Mouse (Mus musculus) monocyte, adult 5-6 weeks (primary cell): Measurements from ENCODE around the gene Ptdss2. TPM values are rescaled to one million over a fixed set of nuclear protein-coding genes. Genes with fewer than 3 reads are reported as not detected.

Source experiments
- ATAC-seq: fragments of 153-309, 156-312 bp; replicated peaks from 2 replicates; pipeline ENCODE4 v1.8.0; 2017; ENCODE audit warnings: mild to moderate bottlenecking; ENCODE audit not compliant: low TSS enrichment, insufficient number of reproducible peaks, severe bottlenecking, poor library complexity, low FRiP score
- total RNA-seq: library from RNA; stranded (forward); fragments of 200-1000, 200-491, 200-594 nt; gene quantifications from 3 replicates; pipeline ENCODE4 v1.2.3, GENCODE M21; 2017

The Ptdss2 gene
- total RNA-seq, 1 experiment from 2014 or later: 6.9 TPM

GRCm38 (mm10) chr7:141195754-141196153 lies 73.6 kb downstream of the Ptdss2 start:
- no peak for ATAC-seq

DNA sequence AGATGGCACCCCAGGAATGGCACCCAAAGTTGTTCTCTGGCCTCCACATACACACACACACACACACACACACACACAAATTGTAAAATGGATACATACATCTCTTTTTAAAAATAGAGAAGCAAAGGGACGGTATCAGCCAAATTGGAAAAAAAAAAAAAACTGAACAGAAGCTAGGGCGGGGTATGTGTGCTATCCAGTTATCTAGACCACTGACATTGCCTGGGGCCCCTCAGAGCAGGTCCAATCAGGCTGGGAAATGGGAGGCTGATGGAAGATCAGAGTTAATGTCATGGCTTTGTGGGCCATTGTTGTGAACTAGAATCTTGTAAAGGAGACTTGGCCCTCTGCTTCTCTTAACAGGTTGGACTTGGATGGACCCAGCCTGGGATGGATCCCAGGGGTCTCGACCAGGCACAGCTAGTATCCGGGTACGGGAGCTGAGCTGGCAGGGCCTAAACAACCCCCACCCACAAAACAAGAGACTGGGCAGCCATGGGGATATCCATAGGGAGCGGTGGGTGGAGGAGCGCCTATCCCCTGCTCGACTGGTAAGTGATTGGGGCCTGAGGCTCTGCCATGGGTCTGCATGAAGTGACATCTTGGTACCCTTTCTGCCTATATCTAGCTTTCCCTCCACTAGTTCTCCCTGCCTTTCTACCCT lies 74.6 kb downstream of the Ptdss2 start:
- ATAC-seq: no peak

DNA sequence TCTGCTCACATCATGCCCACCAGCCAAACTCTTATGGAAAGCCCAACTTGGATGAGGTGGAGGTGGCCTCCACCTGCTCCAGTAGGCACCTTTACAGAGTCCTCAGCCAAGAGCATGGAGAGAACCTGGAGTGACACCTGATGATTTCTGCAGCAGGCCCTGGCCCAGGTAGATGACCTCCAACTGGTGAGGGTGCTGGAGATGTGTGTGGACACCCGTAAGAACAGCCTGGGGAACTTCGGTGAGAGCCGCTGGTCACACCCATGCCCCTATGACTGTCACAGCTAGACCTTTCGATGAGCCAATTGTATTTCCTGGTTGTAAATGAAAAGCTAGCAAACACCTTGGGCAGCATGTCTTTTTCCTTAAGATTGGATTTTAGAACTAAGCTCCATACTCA lies 75.9 kb downstream of the Ptdss2 start:
- no peak for ATAC-seq

DNA sequence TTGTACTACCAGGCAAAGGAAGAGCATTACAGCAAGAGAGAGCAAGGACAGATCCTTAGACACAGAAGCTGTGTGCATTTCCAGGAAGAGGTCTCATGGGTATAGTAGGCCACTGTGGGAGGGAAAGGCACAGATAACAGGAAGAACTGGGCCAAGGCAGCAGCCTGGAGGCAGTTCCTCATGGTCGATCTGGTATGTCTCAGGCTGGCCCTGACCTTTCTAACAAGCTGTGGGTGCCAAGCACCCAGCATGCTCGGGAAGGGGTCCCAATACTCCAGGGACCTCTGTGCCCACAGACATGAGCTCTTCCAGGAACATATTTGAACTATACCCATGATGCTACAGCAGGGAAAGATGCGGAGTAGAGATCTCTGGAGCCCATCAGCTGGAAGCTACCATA lies 82.4 kb downstream of the Ptdss2 start:
- no peak for ATAC-seq

- no peak for ATAC-seq
These were observed 83.3 kb downstream of the Ptdss2 start for GRCm38 (mm10) chr7:141205504-141205903.

DNA sequence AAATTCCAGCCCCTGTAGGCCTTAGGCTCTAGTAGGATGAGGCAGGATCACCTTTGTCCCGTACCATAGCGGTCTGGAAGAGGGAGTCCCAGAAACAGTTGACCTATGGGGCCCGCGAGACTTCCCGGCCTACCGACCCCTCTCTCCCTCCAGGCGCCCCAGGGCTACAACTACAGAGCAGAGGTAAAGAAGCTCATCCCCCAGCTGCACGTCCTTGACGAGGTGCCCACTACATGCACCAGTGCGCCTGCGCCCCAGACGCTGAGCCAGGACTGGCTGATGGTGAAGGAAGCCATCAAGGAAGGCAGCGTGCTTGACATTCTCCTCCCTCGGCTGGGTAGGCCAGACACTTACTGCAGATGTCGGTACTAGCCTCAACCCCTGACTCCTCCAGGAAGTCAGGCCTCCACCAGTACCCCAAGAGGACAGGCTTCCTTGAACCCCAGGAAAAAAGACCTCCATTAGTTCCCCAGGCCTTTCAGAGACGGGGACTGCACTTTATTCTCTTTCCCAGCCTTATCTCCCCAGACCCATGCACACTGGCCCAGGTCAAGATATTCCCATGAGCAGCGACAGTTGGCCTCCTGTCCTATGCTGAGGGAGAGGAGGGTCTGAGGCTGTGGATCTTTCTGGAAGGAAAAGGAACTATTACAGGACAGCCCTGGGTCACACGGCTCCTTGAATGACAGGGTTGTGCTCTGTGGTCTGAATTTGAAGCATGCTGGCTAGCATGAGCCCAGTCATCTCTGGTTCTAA lies 84.2 kb downstream of the Ptdss2 start:
- no peak for ATAC-seq

Other genes starting within 250 kb of the Ptdss2 start
- gene Psmd13, start 240.4 kb upstream of the Ptdss2 start, total RNA-seq: 119 to 165 TPM (median 132 TPM) in 3 replicates
- gene Sirt3, start 240.1 kb upstream of the Ptdss2 start, total RNA-seq: 8.0 to 12.6 TPM (median 12.2 TPM) in 3 replicates
- gene Cox8b, start 221.9 kb upstream of the Ptdss2 start, total RNA-seq: not detected in 3 replicates
- 0.10 TPM in 1 of 3 replicates, not detected in the others for gene Nlrp6, start 201.5 kb upstream of the Ptdss2 start, total RNA-seq
- gene Pgghg, start 181.0 kb upstream of the Ptdss2 start, total RNA-seq: 10.6 to 14.2 TPM (median 13.8 TPM) in 3 replicates
- gene Ifitm5, start 172.1 kb upstream of the Ptdss2 start, total RNA-seq: 2.4 TPM in 1 of 3 replicates, not detected in the others
- not detected in 3 replicates for gene Gm45717, start 166.4 kb upstream of the Ptdss2 start, total RNA-seq
- 203 to 367 TPM (median 305 TPM) in 3 replicates for gene Ifitm2, start 166.4 kb upstream of the Ptdss2 start, total RNA-seq
- gene Ifitm1, start 155.2 kb upstream of the Ptdss2 start, total RNA-seq: 38.2 to 83.6 TPM (median 70.9 TPM) in 3 replicates
- gene Ifitm3, start 111.6 kb upstream of the Ptdss2 start, total RNA-seq: 384 to 854 TPM (median 711 TPM) in 3 replicates
- 268 to 573 TPM (median 450 TPM) in 3 replicates for gene Ifitm6, start 104.5 kb upstream of the Ptdss2 start, total RNA-seq
- gene Gm17387, start 93.3 kb upstream of the Ptdss2 start, total RNA-seq: not detected in 3 replicates
- gene B4galnt4, start 61.3 kb upstream of the Ptdss2 start, total RNA-seq: 0.10 TPM in 1 of 3 replicates, not detected in the others
- 14.0 to 17.9 TPM (median 14.2 TPM) in 3 replicates for gene Pkp3, start 44.2 kb upstream of the Ptdss2 start, total RNA-seq
- 9.1 to 25.0 TPM (median 12.5 TPM) in 3 replicates for gene Sigirr, start 21.8 kb upstream of the Ptdss2 start, total RNA-seq
- gene Ano9, start 4.6 kb upstream of the Ptdss2 start, total RNA-seq: not detected in 3 replicates
- 73.1 to 101 TPM (median 77.7 TPM) in 3 replicates for gene Rnh1, start 50.5 kb downstream of the Ptdss2 start, total RNA-seq
- 22.4 to 25.6 TPM (median 25.2 TPM) in 3 replicates for gene Hras, start 71.6 kb downstream of the Ptdss2 start, total RNA-seq
- gene Lrrc56, start 71.8 kb downstream of the Ptdss2 start, total RNA-seq: 2.1 to 2.8 TPM (median 2.1 TPM) in 3 replicates
- 1.6 TPM in 1 of 3 replicates, not detected in the others for gene Lmntd2, start 91.7 kb downstream of the Ptdss2 start, total RNA-seq
- 1.4 to 11.5 TPM (median 1.9 TPM) in 3 replicates for gene Rassf7, start 93.5 kb downstream of the Ptdss2 start, total RNA-seq
- 51.4 to 90.4 TPM (median 72.9 TPM) in 3 replicates for gene Phrf1, start 106.4 kb downstream of the Ptdss2 start, total RNA-seq
- gene Irf7, start 144.1 kb downstream of the Ptdss2 start, total RNA-seq: 76.2 to 126 TPM (median 78.7 TPM) in 3 replicates
- gene Cdhr5, start 154.4 kb downstream of the Ptdss2 start, total RNA-seq: not detected in 3 replicates
- gene Sct, start 156.8 kb downstream of the Ptdss2 start, total RNA-seq: not detected in 3 replicates
- gene Drd4, start 169.6 kb downstream of the Ptdss2 start, total RNA-seq: not detected in 3 replicates
- gene Deaf1, start 205.3 kb downstream of the Ptdss2 start, total RNA-seq: 10.2 to 21.2 TPM (median 16.0 TPM) in 3 replicates
- 2.8 to 16.3 TPM (median 7.1 TPM) in 3 replicates for gene Tmem80, start 205.4 kb downstream of the Ptdss2 start, total RNA-seq
- not detected in 3 replicates for gene Eps8l2, start 216.5 kb downstream of the Ptdss2 start, total RNA-seq